Comparison of ENCODE assay signal across 11 mouse cellular contexts in genomic region chr13:51962191-51962611, GRCm38 (mm10).
DNase-seq lines count a peak whose midpoint lies in the region.
"Had no signal": no experiment of that assay in that cellular context is flagged by ENCODE, and none has a peak within 500 bp of the region (broad histone marks: within the 10 kb centered on the region; RNA-seq: fewer than 3 reads in every experiment).

No protein-coding gene starts in this region.

- H3K4me3 ChIP-seq in brown adipose tissue, adult 24 weeks (ENCODE audit: insufficient read depth, low read depth, low read length) = no peak overlapping the region
- H3K4me3 ChIP-seq: forebrain, embryonic 12.5 days; limb, embryonic 12.5 days; midbrain, embryonic 12.5 days had no signal

- peak; percentile 31 for DNase-seq in kidney, adult 9 months
- no peak for DNase-seq in kidney, adult 18-20 months
- peak; percentile 46 for DNase-seq in NIH3T3 (ENCODE audit: low read depth)
- peak; percentile 23 to 59 for DNase-seq in kidney, postnatal 25 days
- no peak for DNase-seq in layer of hippocampus, adult 8-10 months (ENCODE audit: low spot score in 2 of 2)
- DNase-seq in T-cell, adult 2 months (ENCODE audit: low spot score) = no peak
- no peak for DNase-seq in cerebellum, adult 9-10 months

- H3K27ac ChIP-seq in brown adipose tissue, adult 24 weeks (replicated peaks; ENCODE audit: low read depth, low read length) = 0 out of 2 replicates have a peak overlapping the region, but pooled peaks have one; percentile 7
- H3K27ac ChIP-seq: forebrain, embryonic 12.5 days; limb, embryonic 12.5 days; midbrain, embryonic 12.5 days had no signal

- peaks cover 28% of the 10 kb centered on the region for H3K4me1 ChIP-seq in brown adipose tissue, adult 24 weeks (ENCODE audit: control insufficient read depth, insufficient read depth, insufficient read length, low read length)

Comparison
In these comparisons a context has a peak if more than half of its experiments do, and no peak if none do; other contexts are left out.
1. DNase-seq: peak in kidney, adult 9 months (single experiment), NIH3T3 (single experiment) and kidney, postnatal 25 days (2 of 2); none in kidney, adult 18-20 months (single experiment), layer of hippocampus, adult 8-10 months (0 of 2), T-cell, adult 2 months (single experiment) and cerebellum, adult 9-10 months (single experiment).